Mouse (Mus musculus) ovary, adult 10 weeks (tissue): ENCODE data around the gene Gm28557. TPM values are rescaled to one million over a fixed set of nuclear protein-coding genes. Genes with fewer than 3 reads are reported as not detected.

Experiments
- polyA plus RNA-seq: library from polyadenylated mRNA; stranded (reverse); fragments of 350-450 nt; fragmentation: Illumina TruSeq; extraction: RNeasy Lipid Tissue Mini Kit (QIAGEN cat#74804); gene quantifications from one replicate; pipeline ENCODE4 v1.2.3, GENCODE M21; 2014

Gene Gm28557
- polyA plus RNA-seq: 7.5 TPM

DNA sequence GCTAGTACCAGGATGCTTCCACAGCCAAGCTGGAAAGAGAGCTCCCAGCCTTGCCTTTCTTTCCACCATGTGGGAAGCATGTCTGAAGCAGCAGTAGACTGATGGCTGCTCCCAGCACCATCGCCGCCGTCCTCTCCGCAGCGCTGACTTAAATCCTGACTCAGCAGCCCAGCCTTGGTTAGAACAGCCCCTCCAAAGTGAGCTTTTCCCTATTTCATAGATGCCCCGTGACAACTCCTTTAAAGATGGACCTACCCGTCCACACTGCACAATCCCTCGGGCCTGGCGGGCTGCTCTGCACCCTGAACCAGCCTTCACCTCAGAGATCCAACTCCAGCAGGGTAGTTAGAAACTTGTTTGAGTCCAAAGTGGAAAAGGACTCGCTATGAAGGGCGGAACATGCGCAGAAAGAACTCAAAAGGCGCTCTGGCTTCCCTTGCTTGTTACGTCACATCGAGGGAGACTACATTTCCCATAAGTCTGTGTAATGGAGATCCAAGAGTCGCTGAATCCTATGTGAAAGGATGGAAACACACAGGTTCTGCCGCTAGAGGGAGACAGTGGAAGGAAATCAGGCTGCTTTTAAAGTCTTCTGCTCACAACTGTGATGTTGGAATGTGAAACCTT, at the start of gene Gm28557:
TSS of gene Gm28557 (minus strand) at position 411 of the 627 bp plus-strand sequence.

DNA sequence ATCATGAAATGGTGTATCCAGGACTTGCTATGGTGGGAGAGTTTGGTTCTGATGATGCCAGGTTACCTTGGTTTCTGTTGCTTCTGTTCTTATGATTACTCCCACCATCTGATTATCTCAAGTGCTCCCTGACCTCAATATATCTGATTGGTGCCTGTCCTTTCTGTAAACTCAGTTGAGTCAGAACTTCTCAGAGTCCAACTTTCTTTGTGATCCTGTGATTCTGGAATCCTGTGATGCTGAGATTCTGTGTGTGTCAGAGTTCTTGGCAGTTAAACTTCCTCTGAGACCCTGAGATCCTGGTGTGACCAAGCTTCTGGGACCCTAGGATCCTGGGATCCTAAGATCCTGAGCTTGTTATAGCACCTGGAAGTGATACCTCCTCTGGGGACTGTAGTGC, 13.0 kb upstream of the Gm28557 start, which contains the start of gene Zfp759:
TSS of gene Zfp759 (plus strand) at position 301 of the 400 bp plus-strand sequence.

DNA sequence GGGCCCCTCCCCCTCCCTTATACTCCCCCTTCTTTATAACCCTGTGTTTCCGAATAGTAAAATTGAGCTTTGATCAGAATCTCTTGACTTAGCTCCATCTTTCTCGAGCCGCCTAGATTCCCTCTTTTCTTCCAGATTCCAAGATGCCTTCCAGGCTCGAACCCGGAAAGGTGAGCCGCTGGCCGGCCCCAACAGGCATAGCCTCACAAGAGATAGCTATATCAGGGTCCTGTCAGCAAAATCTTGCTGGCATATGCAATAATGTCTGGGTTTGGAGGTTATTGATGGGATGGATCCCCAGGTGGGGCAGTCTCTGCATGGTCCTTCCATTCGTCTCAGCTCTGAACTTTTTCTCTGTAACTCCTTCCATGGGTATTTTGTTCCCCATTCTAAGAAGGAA, 7.8 kb upstream of the Gm28557 start, which contains the start of gene Rslcan18:
TSS of gene Rslcan18 (minus strand) at position 101 of the 400 bp plus-strand sequence.

DNA sequence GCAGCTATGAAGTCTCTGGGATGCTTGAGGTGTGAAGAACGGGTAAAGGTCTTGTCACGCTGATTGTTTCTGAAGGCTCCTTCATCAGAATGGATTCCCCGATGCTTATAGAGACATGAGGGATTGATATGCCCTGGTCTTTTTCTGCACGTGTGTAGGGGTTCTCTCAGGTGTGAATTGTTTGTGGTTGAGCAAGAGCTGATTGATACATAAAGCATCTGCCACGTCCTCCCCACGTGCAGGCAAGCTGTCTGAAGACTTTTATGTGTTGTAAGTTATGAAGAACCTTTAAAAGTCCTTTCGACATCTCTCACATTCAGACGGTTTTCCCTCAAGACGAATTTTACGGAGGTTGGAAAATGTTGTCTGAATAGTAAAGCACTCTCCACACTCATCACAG, 10.5 kb downstream of the Gm28557 start, which contains the start of gene Zfp708:
TSS of gene Zfp708 (minus strand) at position 101 of the 400 bp plus-strand sequence.

DNA sequence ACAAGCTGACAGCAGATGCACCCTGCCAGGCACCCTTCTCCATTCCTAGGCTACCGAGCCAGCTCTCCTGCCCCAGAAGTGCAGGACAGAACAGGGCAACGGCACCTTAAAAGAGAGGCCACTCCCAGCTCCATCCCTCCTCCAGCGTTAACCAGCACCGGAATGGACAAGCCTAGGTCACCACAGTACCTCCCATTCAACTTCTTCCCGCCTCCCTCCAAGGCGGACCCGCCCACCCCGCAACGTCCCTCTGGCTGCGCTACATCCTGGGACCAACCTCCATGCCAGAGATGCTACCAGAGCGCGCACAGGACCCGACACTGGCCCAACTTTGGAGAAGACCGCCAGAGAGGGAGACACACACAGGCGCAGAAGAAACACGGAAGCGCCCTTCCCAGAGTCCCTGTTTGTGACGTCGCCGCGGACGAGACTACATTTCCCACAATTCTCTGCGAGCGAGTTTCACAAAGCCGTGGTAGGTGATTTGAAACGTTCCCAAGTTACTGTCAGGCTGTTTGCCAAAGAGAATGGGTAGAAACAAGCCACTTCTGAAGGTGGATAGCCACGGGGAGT, 47.5 kb downstream of the Gm28557 start, which contains the start of gene Zfp712:
TSS of gene Zfp712 (minus strand) at position 385 of the 573 bp plus-strand sequence.

Other genes starting within 250 kb of the Gm28557 start
- gene Gm10767, start 203.7 kb downstream of the Gm28557 start, polyA plus RNA-seq: 1.8 TPM
- 23.4 TPM for gene Zfp712, start 47.4 kb downstream of the Gm28557 start, polyA plus RNA-seq
- 42.0 TPM for gene Zfp708, start 10.6 kb downstream of the Gm28557 start, polyA plus RNA-seq
- gene Rslcan18, start 7.7 kb upstream of the Gm28557 start, polyA plus RNA-seq: 1.8 TPM
- gene Zfp759, start 13.1 kb upstream of the Gm28557 start, polyA plus RNA-seq: 30.8 TPM
- gene Rsl1, start 64.6 kb upstream of the Gm28557 start, polyA plus RNA-seq: 42.0 TPM
- gene Zfp455, start 85.9 kb upstream of the Gm28557 start, polyA plus RNA-seq: 23.7 TPM
- 11.5 TPM for gene Zfp458, start 169.9 kb upstream of the Gm28557 start, polyA plus RNA-seq
- 0.63 TPM for gene Zfp457, start 197.9 kb upstream of the Gm28557 start, polyA plus RNA-seq
- 39.4 TPM for gene Zfp595, start 224.0 kb upstream of the Gm28557 start, polyA plus RNA-seq